Mouse (Mus musculus) E14TG2a.4 (cell line): ENCODE results near the gene Slc16a12.
A peak's percentile ranks its signal among the peaks of the same experiment; 100 is the strongest.

Experiments used
- H3K27me3 ChIP-seq: 2 replicates; pipeline ENCODE4 v1.6.1; 2014; ENCODE audit warnings: low read length, control low read depth; ENCODE audit not compliant: insufficient read depth
- H3K36me3 ChIP-seq: 2 replicates; pipeline ENCODE4 v1.6.1; 2014; ENCODE audit warnings: low read length, control low read depth; ENCODE audit not compliant: insufficient read depth
- H3K4me1 ChIP-seq: replicated peaks from 2 replicates; pipeline ENCODE4 v1.6.1; 2014; ENCODE audit warnings: low read depth, low read length, control low read depth
- H3K4me3 ChIP-seq: replicated peaks from 2 replicates; pipeline ENCODE4 v1.5.1; 2014; ENCODE audit warnings: mild to moderate bottlenecking, low read length
- H3K9me3 ChIP-seq: 2 replicates; pipeline ENCODE4 v1.6.1; 2014; ENCODE audit warnings: low read length, control low read depth
- CTCF ChIP-seq: conservative IDR thresholded peaks from 2 replicates; pipeline ENCODE4 v1.5.1; 2014; ENCODE audit warnings: low read length
- NANOG ChIP-seq: IDR thresholded peaks from 2 replicates; pipeline ENCODE4 v1.6.1; 2014; ENCODE audit warnings: borderline replicate concordance, low read length, mixed read lengths
- POU5F1 ChIP-seq: IDR thresholded peaks from 2 replicates; pipeline ENCODE4 v1.6.1; 2014; ENCODE audit warnings: low read length, borderline replicate concordance

Gene Slc16a12

GRCm38 (mm10) chr19:34746688-34747504 is at the start of gene Slc16a12:
Slc16a12 (minus strand) TSS chr19:34747289.
- peaks cover 48% of the 10 kb centered on the region for H3K27me3 ChIP-seq
- no peaks in the 10 kb centered on the region for H3K36me3 ChIP-seq
- TF ChIP-seq POU5F1 (no peak), CTCF (no peak), NANOG (no peak)
- peak within 1 kb of the TSS; percentile 84 for H3K4me3 ChIP-seq
- H3K4me1 ChIP-seq: peaks cover 11% of the 10 kb centered on the region
- peaks cover 13% of the 10 kb centered on the region for H3K9me3 ChIP-seq

DNA sequence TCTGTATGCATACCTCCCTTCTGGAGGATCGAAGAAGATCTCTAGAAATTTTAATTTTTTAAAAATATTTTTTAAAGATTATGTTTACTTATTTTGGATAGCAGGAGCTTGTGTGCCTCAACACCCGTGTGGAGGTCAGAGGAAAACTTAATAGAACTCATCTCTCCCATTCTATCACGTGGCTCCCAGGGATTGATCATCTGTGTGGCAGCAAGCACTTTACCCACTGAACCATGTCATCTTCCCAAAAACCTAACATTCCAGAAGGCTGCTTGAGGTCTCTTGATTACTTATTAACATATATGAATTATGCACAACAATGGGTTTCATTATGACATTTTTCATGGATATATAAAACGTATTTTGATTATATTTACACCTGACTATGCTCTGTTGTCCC is 49.3 kb upstream of the Slc16a12 start:
- TF ChIP-seq NANOG: no peak
- TF ChIP-seq CTCF: no peak
- no peak for TF ChIP-seq POU5F1
- Histone ChIP-seq H3K9me3 (no peaks in the 10 kb centered on the region), H3K36me3 (no peaks in the 10 kb centered on the region), H3K4me3 (no peak overlapping the region), H3K27me3 (no peaks in the 10 kb centered on the region), H3K4me1 (no peaks in the 10 kb centered on the region; the same call in 1 of the 2 replicates)

- Histone ChIP-seq H3K9me3 (peaks cover under 1% of the 10 kb centered on the region), H3K36me3 (no peaks in the 10 kb centered on the region), H3K4me1 (no peaks in the 10 kb centered on the region), H3K27me3 (no peaks in the 10 kb centered on the region), H3K4me3 (no peak overlapping the region)
- TF ChIP-seq POU5F1: no peak
- no peak for TF ChIP-seq NANOG
Measured at GRCm38 (mm10) chr19:34782491-34782890, 35.4 kb upstream of the Slc16a12 start.

- Histone ChIP-seq H3K4me1 (no peaks in the 10 kb centered on the region), H3K9me3 (no peaks in the 10 kb centered on the region), H3K4me3 (no peak overlapping the region), H3K36me3 (no peaks in the 10 kb centered on the region), H3K27me3 (no peaks in the 10 kb centered on the region)
- no peak for TF ChIP-seq CTCF
- TF ChIP-seq NANOG: no peak
- TF ChIP-seq POU5F1: no peak
Measured at GRCm38 (mm10) chr19:34778993-34779392, 31.9 kb upstream of the Slc16a12 start.

DNA sequence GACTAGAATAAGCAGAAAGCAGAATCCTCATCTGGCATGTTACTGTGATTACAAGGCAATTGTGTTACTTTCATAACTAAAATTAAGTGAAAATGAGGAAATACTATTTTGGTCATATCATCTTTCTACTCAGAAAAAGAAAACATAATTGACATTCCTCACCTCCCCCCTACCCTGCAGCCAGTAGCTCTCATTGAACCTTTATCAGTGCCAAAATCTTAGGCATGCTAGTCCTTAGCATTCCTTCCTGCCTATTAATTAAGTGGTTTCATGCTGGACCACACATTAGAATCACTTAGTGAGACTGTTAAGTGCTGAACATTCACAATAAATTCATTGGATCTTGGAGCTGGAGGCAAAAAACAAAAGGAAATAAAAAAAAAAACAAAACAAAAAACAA is 31.0 kb upstream of the Slc16a12 start:
- Histone ChIP-seq H3K4me3 (no peak overlapping the region), H3K9me3 (no peaks in the 10 kb centered on the region), H3K36me3 (no peaks in the 10 kb centered on the region), H3K4me1 (no peaks in the 10 kb centered on the region), H3K27me3 (no peaks in the 10 kb centered on the region)
- TF ChIP-seq POU5F1: no peak
- TF ChIP-seq CTCF: no peak
- no peak for TF ChIP-seq NANOG

DNA sequence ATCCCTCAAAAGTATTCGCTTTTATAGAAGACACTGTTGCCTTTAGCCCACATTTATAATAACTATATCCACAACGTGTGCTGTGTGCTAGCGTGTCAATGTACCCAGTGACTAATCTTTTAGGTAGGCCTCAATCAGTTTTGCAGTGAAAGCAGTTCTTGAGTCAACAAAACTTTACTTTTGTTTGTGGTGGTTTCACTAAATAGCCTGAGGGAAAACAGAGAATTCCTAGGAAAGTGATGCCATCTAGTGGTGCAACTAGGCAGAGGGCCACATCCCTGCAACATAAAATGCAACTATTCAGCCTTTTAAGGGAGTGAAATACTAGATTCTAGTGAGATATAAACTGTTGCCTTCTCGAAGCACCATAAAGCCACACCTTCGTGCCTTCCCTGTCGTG is 25.7 kb upstream of the Slc16a12 start:
- no peaks in the 10 kb centered on the region for H3K4me1 ChIP-seq
- H3K27me3 ChIP-seq: no peaks in the 10 kb centered on the region
- no peak for TF ChIP-seq POU5F1
- peak; percentile 90 for TF ChIP-seq CTCF
- TF ChIP-seq NANOG: no peak
- no peaks in the 10 kb centered on the region for H3K9me3 ChIP-seq
- H3K36me3 ChIP-seq: no peaks in the 10 kb centered on the region
- H3K4me3 ChIP-seq: no peak overlapping the region

DNA sequence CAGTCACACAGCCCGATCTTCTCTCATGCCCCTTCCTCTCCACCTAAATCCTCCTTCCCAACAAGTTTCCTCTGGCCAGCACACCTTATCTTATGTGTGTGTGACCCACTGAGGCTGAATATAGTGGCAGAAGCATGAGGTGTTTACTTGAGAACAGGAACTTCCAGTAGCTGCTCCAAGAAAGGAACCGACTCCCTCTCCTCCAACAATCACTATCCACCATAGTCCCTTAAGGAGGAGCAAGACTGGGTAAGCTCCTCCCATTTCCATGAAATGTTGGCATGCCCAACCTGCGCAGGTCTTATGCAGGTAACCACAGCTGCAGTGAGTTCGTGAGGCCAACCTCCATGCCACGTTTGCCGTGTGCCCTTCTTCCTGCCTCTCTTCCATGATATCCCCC is 23.7 kb upstream of the Slc16a12 start:
- TF ChIP-seq POU5F1 (no peak), CTCF (no peak), NANOG (no peak)
- no peaks in the 10 kb centered on the region for H3K9me3 ChIP-seq

GRCm38 (mm10) chr19:34758754-34759153 is 11.7 kb upstream of the Slc16a12 start:
- TF ChIP-seq NANOG (no peak), POU5F1 (no peak), CTCF (no peak)
- Histone ChIP-seq H3K27me3 (no peaks in the 10 kb centered on the region), H3K36me3 (no peaks in the 10 kb centered on the region), H3K4me1 (no peaks in the 10 kb centered on the region), H3K4me3 (no peak overlapping the region), H3K9me3 (no peaks in the 10 kb centered on the region)

More for the DNA sequence above, 23.7 kb upstream of the Slc16a12 start:
- no peaks in the 10 kb centered on the region for H3K4me1 ChIP-seq
- no peaks in the 10 kb centered on the region for H3K36me3 ChIP-seq
- no peak overlapping the region for H3K4me3 ChIP-seq
- 0 out of 2 replicates have a peak, but pooled peaks cover 2% of the 10 kb centered on the region for H3K27me3 ChIP-seq
